Mouse (Mus musculus) midbrain, embryonic 14.5 days (tissue): ENCODE data around the gene Tbc1d4. TPM values are rescaled to one million over a fixed set of nuclear protein-coding genes. Genes with fewer than 3 reads are reported as not detected.

Experiments used
- ATAC-seq: fragments of 200-750 bp; cut with Nextera tagmentation; 2 replicates; pipeline ENCODE4 v1.8.0; 2017; ENCODE audit warnings: moderate number of reproducible peaks, moderate library complexity; ENCODE audit not compliant: low FRiP score, low TSS enrichment
- DNase-seq: peaks from one replicate; pipeline ENCODE4 v3.0.0-alpha.2; 2015
- H3K27ac ChIP-seq: fragments of 300-500 bp; sonication (generic); replicated peaks from 2 replicates; pipeline ENCODE4 v1.5.1; 2014; ENCODE audit warnings: mild to moderate bottlenecking, low read depth, low read length, moderate library complexity
- H3K27me3 ChIP-seq: fragments of 300-500 bp; sonication (generic); 2 replicates; pipeline ENCODE4 v1.6.1; 2014; ENCODE audit warnings: low read length, control low read depth, mixed read lengths; ENCODE audit not compliant: control insufficient read depth, insufficient read depth
- H3K36me3 ChIP-seq: fragments of 300-500 bp; sonication (generic); 2 replicates; pipeline ENCODE4 v1.6.1; 2014; ENCODE audit warnings: low read length, control low read depth; ENCODE audit not compliant: control insufficient read depth, insufficient read depth
- H3K4me1 ChIP-seq: fragments of 300-500 bp; sonication (generic); 2 replicates; pipeline ENCODE4 v1.6.1; 2014; ENCODE audit warnings: mild to moderate bottlenecking, antibody characterized with exemption, low read length, control low read depth; ENCODE audit not compliant: control insufficient read depth, insufficient read depth
- H3K4me2 ChIP-seq: fragments of 300-500 bp; sonication (generic); 2 replicates; pipeline ENCODE4 v1.6.1; 2014; ENCODE audit warnings: mild to moderate bottlenecking, low read length, moderate library complexity
- H3K4me3 ChIP-seq: fragments of 300-500 bp; sonication (generic); replicated peaks from 2 replicates; pipeline ENCODE4 v1.5.1; 2014; ENCODE audit warnings: low read depth, low read length
- H3K9ac ChIP-seq: fragments of 300-500 bp; sonication (generic); replicated peaks from 2 replicates; pipeline ENCODE4 v1.6.1; 2014; ENCODE audit warnings: mild to moderate bottlenecking, low read length, moderate library complexity
- H3K9me3 ChIP-seq: fragments of 300-500 bp; sonication (generic); 2 replicates; pipeline ENCODE4 v1.6.1; 2016; ENCODE audit warnings: low read length, control low read depth, mixed read lengths; ENCODE audit not compliant: control insufficient read depth
- WGBS: fragments of 180-500 bp; shearing (Covaris S2); extraction: QIAGEN DNeasy Blood & Tissue Kit; methylation state at CpG from one replicate; pipeline ENCODE4 v1.1.7; 2014; 5-methylcytosine and 5-hydroxymethylcytosine counted together
- polyA plus RNA-seq: library from polyadenylated mRNA; unstranded; fragments of >200 nt; fragmentation: Nextera tagmentation; extraction: Ambion mirVana; gene quantifications from 2 replicates; pipeline ENCODE4 v1.2.1, GENCODE M21; 2014

The Tbc1d4 gene
- polyA plus RNA-seq, 1 experiment from 2014 or later, result 8.9 TPM

- H3K27me3 ChIP-seq, result no peaks in the 10 kb centered on the region
- no peak overlapping the region for H3K27ac ChIP-seq
- WGBS, result 73% methylated on average over 3 of the region's 3 CpGs
- no peak for DNase-seq
- no peaks in the 10 kb centered on the region for H3K36me3 ChIP-seq
- no peak overlapping the region for H3K4me3 ChIP-seq
- H3K4me1 ChIP-seq, result no peaks in the 10 kb centered on the region
- no peak overlapping the region for H3K9ac ChIP-seq
- H3K9me3 ChIP-seq, result no peaks in the 10 kb centered on the region
- no peak overlapping the region for H3K4me2 ChIP-seq
- no peak for ATAC-seq
These were observed 49.5 kb downstream of the Tbc1d4 start for GRCm38 (mm10) chr14:101559446-101559845.

GRCm38 (mm10) chr14:101548885-101549573 is 60.0 kb downstream of the Tbc1d4 start:
- Histone ChIP-seq H3K4me2 (no peak overlapping the region), H3K27ac (no peak overlapping the region), H3K4me1 (no peaks in the 10 kb centered on the region), H3K4me3 (no peak overlapping the region), H3K36me3 (no peaks in the 10 kb centered on the region), H3K9me3 (no peaks in the 10 kb centered on the region), H3K9ac (no peak overlapping the region), H3K27me3 (no peaks in the 10 kb centered on the region)
- no peak for ATAC-seq
- 87% methylated on average over 20 of the region's 20 CpGs for WGBS
- DNase-seq, result no peak

- Histone ChIP-seq H3K27me3 (no peaks in the 10 kb centered on the region), H3K36me3 (no peaks in the 10 kb centered on the region), H3K4me1 (no peaks in the 10 kb centered on the region), H3K4me3 (no peak overlapping the region), H3K4me2 (no peak overlapping the region), H3K9ac (no peak overlapping the region), H3K27ac (no peak overlapping the region), H3K9me3 (no peaks in the 10 kb centered on the region)
- WGBS, result 88% methylated on average over 9 of the region's 9 CpGs
- DNase-seq (no peak), ATAC-seq (no peak)
These were observed 67.1 kb downstream of the Tbc1d4 start for GRCm38 (mm10) chr14:101541863-101542262.

DNA sequence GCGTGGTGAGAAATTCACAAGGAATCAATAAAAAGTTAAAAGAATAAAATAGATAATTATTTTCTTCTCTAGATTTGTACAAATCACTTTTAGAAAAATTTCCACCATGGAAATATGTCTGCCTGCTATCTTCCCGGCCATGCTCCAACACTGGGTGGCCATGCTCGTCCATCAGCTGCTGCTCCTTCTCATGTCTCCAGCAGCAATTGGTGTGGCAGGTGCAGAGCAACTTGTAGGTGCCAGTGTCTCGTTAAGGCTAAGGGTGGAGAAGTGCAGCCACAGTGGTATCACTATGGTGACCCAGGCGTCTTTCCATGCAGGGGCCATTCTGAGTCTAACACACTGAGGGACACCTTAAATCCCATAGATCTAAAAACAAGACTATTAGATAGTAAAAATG is 67.8 kb downstream of the Tbc1d4 start:
- Histone ChIP-seq H3K27me3 (no peaks in the 10 kb centered on the region), H3K36me3 (no peaks in the 10 kb centered on the region), H3K4me2 (no peak overlapping the region), H3K4me3 (no peak overlapping the region), H3K9ac (no peak overlapping the region), H3K9me3 (no peaks in the 10 kb centered on the region), H3K4me1 (no peaks in the 10 kb centered on the region), H3K27ac (no peak overlapping the region)
- DNase-seq (no peak), ATAC-seq (no peak)
- 89% methylated on average over 5 of the region's 5 CpGs for WGBS

GRCm38 (mm10) chr14:101540466-101540865 is 68.5 kb downstream of the Tbc1d4 start:
- Histone ChIP-seq H3K27me3 (no peaks in the 10 kb centered on the region), H3K36me3 (no peaks in the 10 kb centered on the region), H3K9me3 (no peaks in the 10 kb centered on the region), H3K9ac (no peak overlapping the region), H3K4me3 (no peak overlapping the region), H3K27ac (no peak overlapping the region), H3K4me1 (no peaks in the 10 kb centered on the region), H3K4me2 (no peak overlapping the region)
- 92% methylated on average over 3 of the region's 3 CpGs for WGBS
- ATAC-seq (no peak), DNase-seq (no peak)

DNA sequence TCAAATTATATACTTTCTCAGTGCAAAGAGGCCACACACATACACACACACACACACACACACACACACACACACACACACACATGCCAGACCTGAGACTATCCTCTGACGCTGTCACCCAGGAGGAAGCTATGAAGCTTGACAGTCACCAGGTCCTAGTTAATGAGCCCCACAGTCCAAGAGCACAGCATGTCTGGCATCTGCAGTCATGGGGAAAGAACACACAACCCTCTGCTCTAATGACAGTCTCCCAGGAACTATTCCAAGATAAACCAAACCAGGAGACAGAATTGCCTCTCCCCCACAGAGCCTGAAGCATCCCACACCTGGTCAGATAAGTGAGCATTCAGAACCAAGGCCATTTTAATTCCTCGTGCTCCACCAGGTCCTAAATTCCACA is 71.1 kb downstream of the Tbc1d4 start:
- ATAC-seq (no peak), DNase-seq (no peak)
- Histone ChIP-seq H3K27ac (no peak overlapping the region), H3K9ac (no peak overlapping the region), H3K4me1 (no peaks in the 10 kb centered on the region), H3K4me3 (no peak overlapping the region), H3K27me3 (no peaks in the 10 kb centered on the region), H3K4me2 (no peak overlapping the region), H3K9me3 (no peaks in the 10 kb centered on the region), H3K36me3 (no peaks in the 10 kb centered on the region)
- WGBS, result 63% methylated on average over 2 of the region's 2 CpGs

DNA sequence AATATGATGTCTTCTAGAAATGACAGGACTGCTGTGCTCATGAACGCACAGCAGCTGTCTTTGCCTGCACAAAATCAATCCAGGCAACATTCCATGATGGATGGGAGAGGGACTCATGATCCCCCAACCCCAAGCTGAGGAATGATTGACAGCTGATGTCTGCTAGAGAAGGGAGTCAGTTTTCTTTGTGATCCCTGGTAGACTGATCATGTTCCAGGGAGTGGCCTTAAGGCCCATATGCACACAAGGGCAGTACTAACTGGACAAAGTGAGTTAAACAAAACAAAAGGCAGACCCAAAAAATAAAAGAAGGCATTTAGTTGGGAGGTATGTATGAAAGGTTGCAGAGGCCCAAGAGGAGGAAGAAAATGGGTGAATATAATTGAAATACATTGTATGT is 71.6 kb downstream of the Tbc1d4 start:
- Histone ChIP-seq H3K27ac (no peak overlapping the region), H3K9ac (no peak overlapping the region), H3K27me3 (no peaks in the 10 kb centered on the region), H3K4me1 (no peaks in the 10 kb centered on the region), H3K4me3 (no peak overlapping the region), H3K36me3 (no peaks in the 10 kb centered on the region), H3K9me3 (no peaks in the 10 kb centered on the region), H3K4me2 (no peak overlapping the region)
- ATAC-seq (no peak), DNase-seq (no peak)
- 74% methylated on average over 1 of the region's 1 CpGs for whole genome bisulfite sequencing

DNA sequence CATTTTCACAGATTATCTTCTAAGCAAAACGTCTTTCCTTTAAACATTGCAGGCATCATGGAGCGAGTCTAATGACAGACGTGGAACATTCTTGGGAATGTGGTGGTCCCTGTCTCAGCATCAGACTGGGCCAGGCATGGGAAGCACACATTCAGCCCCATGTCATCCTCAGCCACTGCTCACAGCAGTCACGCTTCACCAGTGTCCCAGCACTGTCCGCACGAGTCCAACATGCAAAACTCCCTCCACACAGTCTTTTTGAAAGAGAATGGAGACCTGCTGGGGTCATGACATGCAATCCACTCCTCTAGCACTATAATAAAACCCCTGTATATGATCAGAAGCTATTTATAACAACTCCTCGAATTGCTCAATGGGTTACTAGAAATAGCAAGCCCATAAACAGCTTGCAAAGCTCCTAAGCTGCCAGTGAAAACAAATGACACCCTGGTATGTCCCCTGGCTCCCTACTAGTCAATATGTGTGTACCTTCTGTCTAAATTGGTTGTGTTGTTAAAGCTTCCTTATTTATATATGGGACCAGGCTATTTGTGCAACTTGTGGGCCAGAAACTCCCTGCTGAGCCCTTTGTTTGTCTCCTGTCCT is 76.8 kb downstream of the Tbc1d4 start:
- no peaks in the 10 kb centered on the region for H3K36me3 ChIP-seq
- no peak overlapping the region for H3K4me2 ChIP-seq
- no peak overlapping the region for H3K9ac ChIP-seq
- DNase-seq (no peak), ATAC-seq (no peak)
- 57% methylated on average over 7 of the region's 7 CpGs for WGBS
- no peaks in the 10 kb centered on the region for H3K27me3 ChIP-seq
- no peak overlapping the region for H3K4me3 ChIP-seq
- no peak overlapping the region for H3K27ac ChIP-seq
- H3K9me3 ChIP-seq, result no peaks in the 10 kb centered on the region
- H3K4me1 ChIP-seq, result no peaks in the 10 kb centered on the region

DNA sequence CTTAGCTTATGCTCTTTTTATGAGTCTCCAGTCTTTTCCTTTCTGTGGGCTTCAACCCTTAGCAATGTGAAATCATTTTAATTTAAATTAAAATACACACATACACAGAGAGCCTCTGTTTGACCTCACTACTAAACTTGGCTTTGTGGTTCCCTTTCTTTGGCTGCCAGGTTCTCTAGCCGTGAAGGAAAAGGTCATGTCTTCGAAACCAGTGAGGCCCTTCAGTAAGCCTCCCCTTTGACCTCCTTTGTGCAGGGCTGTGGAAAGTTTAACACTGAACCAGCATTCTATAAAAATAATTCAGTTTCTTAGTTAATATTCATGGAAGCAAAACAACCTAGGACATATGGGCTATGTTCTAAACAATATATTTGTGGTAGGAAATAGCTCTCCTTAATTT is 78.5 kb downstream of the Tbc1d4 start:
- H3K9ac ChIP-seq, result no peak overlapping the region
- no peak for ATAC-seq
- WGBS, result 41% methylated on average over 2 of the region's 2 CpGs
- no peak overlapping the region for H3K27ac ChIP-seq
- H3K9me3 ChIP-seq, result no peaks in the 10 kb centered on the region
- no peaks in the 10 kb centered on the region for H3K4me1 ChIP-seq
- no peak overlapping the region for H3K4me3 ChIP-seq
- H3K27me3 ChIP-seq, result no peaks in the 10 kb centered on the region
- H3K4me2 ChIP-seq, result no peak overlapping the region
- H3K36me3 ChIP-seq, result no peaks in the 10 kb centered on the region
- no peak for DNase-seq
